Mouse (Mus musculus): Measurements from ENCODE around the gene Olfr799. TPM values are rescaled to one million over a fixed set of nuclear protein-coding genes. Genes with fewer than 3 reads are reported as not detected.

Olfr799 gene
- not detected for polyA plus RNA-seq (2015; fragmentation: Illumina TruSeq; extraction: RNeasy Lipid Tissue Mini Kit (QIAGEN cat#74804); ENCODE audit: low read depth, low replicate concordance)

GRCm38 (mm10) chr10:129637184-129637583, at the start of gene Olfr799:
Gene Olfr799 (plus strand): TSS chr10:129637484.

GRCm38 (mm10) chr10:129612470-129612869, 24.8 kb upstream of the Olfr799 start, which contains the start of gene Olfr796:
Gene Olfr796 (minus strand): TSS chr10:129612570.

DNA sequence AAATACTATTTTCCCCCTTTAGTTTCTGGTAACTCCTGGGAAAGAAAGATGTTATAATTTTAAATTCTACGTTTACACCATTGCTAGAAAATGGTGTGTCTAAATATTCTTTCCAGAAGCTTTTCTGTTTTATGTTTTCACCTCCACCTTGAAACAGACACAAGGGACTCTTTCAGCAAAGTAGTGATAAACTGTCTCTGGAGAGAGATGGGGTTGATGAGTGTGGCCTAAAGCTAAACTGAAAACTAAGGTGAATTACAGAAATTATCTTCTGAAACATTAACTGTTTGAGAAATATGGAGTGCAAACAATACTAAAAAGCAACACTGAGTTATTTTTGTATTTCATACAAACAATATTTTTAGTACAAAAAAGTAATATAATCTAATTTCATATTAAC, 9.4 kb upstream of the Olfr799 start, which contains the start of gene Olfr798:
Gene Olfr798 (minus strand): TSS at position 101 of the 400 bp plus-strand sequence.

GRCm38 (mm10) chr10:129657394-129657793, 20.1 kb downstream of the Olfr799 start, which contains the start of gene Olfr800:
Gene Olfr800 (plus strand): TSS chr10:129657694.

GRCm38 (mm10) chr10:129673765-129674164, 36.5 kb downstream of the Olfr799 start, which contains the start of gene Olfr801:
Gene Olfr801 (minus strand): TSS chr10:129673865.

GRCm38 (mm10) chr10:129688069-129688468, 50.8 kb downstream of the Olfr799 start, which contains the start of gene Olfr802:
Gene Olfr802 (minus strand): TSS chr10:129688169.

DNA sequence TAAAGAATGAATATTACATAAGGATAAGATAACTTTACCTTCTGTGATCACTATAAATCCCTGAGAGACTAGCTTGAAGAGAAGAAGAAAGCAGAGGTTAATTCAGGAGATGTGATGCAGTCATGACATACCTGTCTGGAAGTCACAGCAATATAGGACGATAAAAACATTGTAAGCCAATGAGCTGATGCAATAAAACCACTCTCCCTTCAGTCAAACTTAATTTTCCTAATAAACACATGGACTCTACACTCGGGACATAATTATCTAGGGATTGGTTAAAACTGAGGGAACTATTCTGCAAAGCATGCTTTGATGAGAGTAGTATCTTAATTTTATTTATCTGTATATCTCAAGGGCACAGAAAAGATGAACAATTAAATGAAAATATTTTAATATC, 56.9 kb downstream of the Olfr799 start, which contains the start of gene Olfr803:
Gene Olfr803 (minus strand): TSS at position 101 of the 400 bp plus-strand sequence.

Other genes with a start within 250 kb of the Olfr799 start
- not detected for gene Olfr785, start 232.1 kb upstream of the Olfr799 start, polyA plus RNA-seq (2015; fragmentation: Illumina TruSeq; extraction: RNeasy Lipid Tissue Mini Kit (QIAGEN cat#74804); ENCODE audit: low read depth, low replicate concordance)
- gene Olfr786, start 210.2 kb upstream of the Olfr799 start, polyA plus RNA-seq (2015; fragmentation: Illumina TruSeq; extraction: RNeasy Lipid Tissue Mini Kit (QIAGEN cat#74804); ENCODE audit: low read depth, low replicate concordance) = not detected
- not detected for gene Olfr787, start 175.6 kb upstream of the Olfr799 start, polyA plus RNA-seq (2015; fragmentation: Illumina TruSeq; extraction: RNeasy Lipid Tissue Mini Kit (QIAGEN cat#74804); ENCODE audit: low read depth, low replicate concordance)
- not detected for gene Olfr788, start 166.5 kb upstream of the Olfr799 start, polyA plus RNA-seq (2015; fragmentation: Illumina TruSeq; extraction: RNeasy Lipid Tissue Mini Kit (QIAGEN cat#74804); ENCODE audit: low read depth, low replicate concordance)
- not detected for gene Olfr789, start 152.7 kb upstream of the Olfr799 start, polyA plus RNA-seq (2015; fragmentation: Illumina TruSeq; extraction: RNeasy Lipid Tissue Mini Kit (QIAGEN cat#74804); ENCODE audit: low read depth, low replicate concordance)
- gene Olfr790, start 139.0 kb upstream of the Olfr799 start, polyA plus RNA-seq (2015; fragmentation: Illumina TruSeq; extraction: RNeasy Lipid Tissue Mini Kit (QIAGEN cat#74804); ENCODE audit: low read depth, low replicate concordance) = not detected
- gene Olfr791, start 115.7 kb upstream of the Olfr799 start, polyA plus RNA-seq (2015; fragmentation: Illumina TruSeq; extraction: RNeasy Lipid Tissue Mini Kit (QIAGEN cat#74804); ENCODE audit: low read depth, low replicate concordance) = not detected
- gene Olfr792, start 98.3 kb upstream of the Olfr799 start, polyA plus RNA-seq (2015; fragmentation: Illumina TruSeq; extraction: RNeasy Lipid Tissue Mini Kit (QIAGEN cat#74804); ENCODE audit: low read depth, low replicate concordance) = not detected
- not detected for gene Olfr794, start 69.8 kb upstream of the Olfr799 start, polyA plus RNA-seq (2015; fragmentation: Illumina TruSeq; extraction: RNeasy Lipid Tissue Mini Kit (QIAGEN cat#74804); ENCODE audit: low read depth, low replicate concordance)
- gene Olfr796, start 24.9 kb upstream of the Olfr799 start, polyA plus RNA-seq (2015; fragmentation: Illumina TruSeq; extraction: RNeasy Lipid Tissue Mini Kit (QIAGEN cat#74804); ENCODE audit: low read depth, low replicate concordance) = not detected
- not detected for gene Olfr798, start 9.6 kb upstream of the Olfr799 start, polyA plus RNA-seq (2015; fragmentation: Illumina TruSeq; extraction: RNeasy Lipid Tissue Mini Kit (QIAGEN cat#74804); ENCODE audit: low read depth, low replicate concordance)
- gene Olfr800, start 20.2 kb downstream of the Olfr799 start, polyA plus RNA-seq (2015; fragmentation: Illumina TruSeq; extraction: RNeasy Lipid Tissue Mini Kit (QIAGEN cat#74804); ENCODE audit: low read depth, low replicate concordance) = not detected
- gene Olfr801, start 36.4 kb downstream of the Olfr799 start, polyA plus RNA-seq (2015; fragmentation: Illumina TruSeq; extraction: RNeasy Lipid Tissue Mini Kit (QIAGEN cat#74804); ENCODE audit: low read depth, low replicate concordance) = not detected
- not detected for gene Olfr802, start 50.7 kb downstream of the Olfr799 start, polyA plus RNA-seq (2015; fragmentation: Illumina TruSeq; extraction: RNeasy Lipid Tissue Mini Kit (QIAGEN cat#74804); ENCODE audit: low read depth, low replicate concordance)
- gene Olfr803, start 56.8 kb downstream of the Olfr799 start, polyA plus RNA-seq (2015; fragmentation: Illumina TruSeq; extraction: RNeasy Lipid Tissue Mini Kit (QIAGEN cat#74804); ENCODE audit: low read depth, low replicate concordance) = not detected
- gene Olfr804, start 65.7 kb downstream of the Olfr799 start, polyA plus RNA-seq (2015; fragmentation: Illumina TruSeq; extraction: RNeasy Lipid Tissue Mini Kit (QIAGEN cat#74804); ENCODE audit: low read depth, low replicate concordance) = not detected
- gene Olfr805, start 91.9 kb downstream of the Olfr799 start, polyA plus RNA-seq (2015; fragmentation: Illumina TruSeq; extraction: RNeasy Lipid Tissue Mini Kit (QIAGEN cat#74804); ENCODE audit: low read depth, low replicate concordance) = not detected
- gene Olfr806, start 104.4 kb downstream of the Olfr799 start, polyA plus RNA-seq (2015; fragmentation: Illumina TruSeq; extraction: RNeasy Lipid Tissue Mini Kit (QIAGEN cat#74804); ENCODE audit: low read depth, low replicate concordance) = not detected
- gene Olfr807, start 120.3 kb downstream of the Olfr799 start, polyA plus RNA-seq (2015; fragmentation: Illumina TruSeq; extraction: RNeasy Lipid Tissue Mini Kit (QIAGEN cat#74804); ENCODE audit: low read depth, low replicate concordance) = not detected
- gene Olfr808, start 128.0 kb downstream of the Olfr799 start, polyA plus RNA-seq (2015; fragmentation: Illumina TruSeq; extraction: RNeasy Lipid Tissue Mini Kit (QIAGEN cat#74804); ENCODE audit: low read depth, low replicate concordance) = not detected
- gene Olfr809, start 137.2 kb downstream of the Olfr799 start, polyA plus RNA-seq (2015; fragmentation: Illumina TruSeq; extraction: RNeasy Lipid Tissue Mini Kit (QIAGEN cat#74804); ENCODE audit: low read depth, low replicate concordance) = not detected
- gene Olfr810, start 157.4 kb downstream of the Olfr799 start, polyA plus RNA-seq (2015; fragmentation: Illumina TruSeq; extraction: RNeasy Lipid Tissue Mini Kit (QIAGEN cat#74804); ENCODE audit: low read depth, low replicate concordance) = not detected
- not detected for gene Olfr811, start 166.9 kb downstream of the Olfr799 start, polyA plus RNA-seq (2015; fragmentation: Illumina TruSeq; extraction: RNeasy Lipid Tissue Mini Kit (QIAGEN cat#74804); ENCODE audit: low read depth, low replicate concordance)
- not detected for gene Olfr812, start 208.6 kb downstream of the Olfr799 start, polyA plus RNA-seq (2015; fragmentation: Illumina TruSeq; extraction: RNeasy Lipid Tissue Mini Kit (QIAGEN cat#74804); ENCODE audit: low read depth, low replicate concordance)
- gene Olfr813, start 217.9 kb downstream of the Olfr799 start, polyA plus RNA-seq (2015; fragmentation: Illumina TruSeq; extraction: RNeasy Lipid Tissue Mini Kit (QIAGEN cat#74804); ENCODE audit: low read depth, low replicate concordance) = not detected
- gene Olfr814, start 242.4 kb downstream of the Olfr799 start, polyA plus RNA-seq (2015; fragmentation: Illumina TruSeq; extraction: RNeasy Lipid Tissue Mini Kit (QIAGEN cat#74804); ENCODE audit: low read depth, low replicate concordance) = not detected